Mouse (Mus musculus) forebrain, embryonic 13.5 days (tissue): Measurements from ENCODE around the gene Trim30a. TPM values are rescaled to one million over a fixed set of nuclear protein-coding genes. Genes with fewer than 3 reads are reported as not detected.

Source experiments
- ATAC-seq: fragments of 200-750 bp; cut with Nextera tagmentation; 2 replicates; pipeline ENCODE4 v1.8.0; 2017
- H3K27ac ChIP-seq: fragments of 300-500 bp; sonication (generic); 2 replicates; pipeline ENCODE4 v1.5.1; 2015; ENCODE audit warnings: inconsistent platforms, mild to moderate bottlenecking, moderate library complexity
- H3K27me3 ChIP-seq: fragments of 300-500 bp; sonication (generic); 2 replicates; pipeline ENCODE4 v1.6.1; 2015; ENCODE audit warnings: mild to moderate bottlenecking, inconsistent platforms
- H3K36me3 ChIP-seq: fragments of 300-500 bp; sonication (generic); 2 replicates; pipeline ENCODE4 v1.6.1; 2015; ENCODE audit warnings: mild to moderate bottlenecking, inconsistent platforms; ENCODE audit not compliant: poor library complexity, severe bottlenecking
- H3K4me1 ChIP-seq: fragments of 300-500 bp; sonication (generic); 2 replicates; pipeline ENCODE4 v1.6.1; 2015; ENCODE audit warnings: inconsistent platforms
- H3K4me2 ChIP-seq: fragments of 300-500 bp; sonication (generic); 2 replicates; pipeline ENCODE4 v1.6.1; 2015; ENCODE audit warnings: inconsistent platforms, mild to moderate bottlenecking, moderate library complexity
- H3K4me3 ChIP-seq: fragments of 300-500 bp; sonication (generic); 2 replicates; pipeline ENCODE4 v1.5.1; 2015; ENCODE audit warnings: mild to moderate bottlenecking, inconsistent platforms
- H3K9ac ChIP-seq: fragments of 300-500 bp; sonication (generic); 2 replicates; pipeline ENCODE4 v1.6.1; 2015; ENCODE audit warnings: mild to moderate bottlenecking, inconsistent platforms
- H3K9me3 ChIP-seq: fragments of 300-500 bp; sonication (generic); replicated peaks from 2 replicates; pipeline ENCODE4 v1.6.1; 2016; ENCODE audit warnings: inconsistent platforms
- polyA plus RNA-seq: library from polyadenylated mRNA; unstranded; fragments of >200 nt; fragmentation: Nextera tagmentation; extraction: Ambion mirVana; gene quantifications from 2 replicates; pipeline ENCODE4 v1.2.1, GENCODE M21; 2015

Gene Trim30a
- polyA plus RNA-seq, 1 experiment from 2014 or later: 0.45 TPM

- Histone ChIP-seq H3K27me3 (no peaks in the 10 kb centered on the region), H3K4me1 (no peaks in the 10 kb centered on the region), H3K27ac (no peak overlapping the region), H3K4me3 (no peak overlapping the region), H3K36me3 (no peaks in the 10 kb centered on the region), H3K9ac (no peak overlapping the region), H3K9me3 (no peaks in the 10 kb centered on the region), H3K4me2 (no peak overlapping the region)
- no peak for ATAC-seq
Measured at GRCm38 (mm10) chr7:104366339-104366738, 98.7 kb downstream of the Trim30a start.

Other genes starting within 250 kb of the Trim30a start
- gene Trim6, start 246.4 kb downstream of the Trim30a start, polyA plus RNA-seq: 0.30 and 0.33 TPM in 2 replicates
- 0.42 and 0.43 TPM in 2 replicates for gene Trim34a, start 220.7 kb downstream of the Trim30a start, polyA plus RNA-seq
- gene Trim5, start 177.1 kb downstream of the Trim30a start, polyA plus RNA-seq: 0.17 TPM in 1 of 2 replicates, not detected in the other
- gene Trim12a, start 149.7 kb downstream of the Trim30a start, polyA plus RNA-seq: 1.1 and 1.2 TPM in 2 replicates
- not detected in 2 replicates for gene Trim34b, start 135.7 kb downstream of the Trim30a start, polyA plus RNA-seq
- gene Trim12c, start 111.8 kb downstream of the Trim30a start, polyA plus RNA-seq: 0.71 and 0.77 TPM in 2 replicates
- not detected in 2 replicates for gene Trim30b, start 95.3 kb downstream of the Trim30a start, polyA plus RNA-seq
- gene Trim30c, start 64.4 kb downstream of the Trim30a start, polyA plus RNA-seq: not detected in 2 replicates
- 0.09 TPM in 1 of 2 replicates, not detected in the other for gene Trim30d, start 42.7 kb upstream of the Trim30a start, polyA plus RNA-seq
- gene Olfr651, start 84.9 kb upstream of the Trim30a start, polyA plus RNA-seq: not detected in 2 replicates
- 0.03 TPM in 1 of 2 replicates, not detected in the other for gene Olfr652, start 95.7 kb upstream of the Trim30a start, polyA plus RNA-seq
- not detected in 2 replicates for gene Olfr653, start 112.1 kb upstream of the Trim30a start, polyA plus RNA-seq
- gene Olfr654, start 121.8 kb upstream of the Trim30a start, polyA plus RNA-seq: not detected in 2 replicates
- gene Olfr655, start 136.6 kb upstream of the Trim30a start, polyA plus RNA-seq: not detected in 2 replicates
- gene Olfr656, start 148.8 kb upstream of the Trim30a start, polyA plus RNA-seq: not detected in 2 replicates
- not detected in 2 replicates for gene Olfr657, start 159.6 kb upstream of the Trim30a start, polyA plus RNA-seq
- gene Olfr658, start 182.1 kb upstream of the Trim30a start, polyA plus RNA-seq: 0.06 and 0.10 TPM in 2 replicates
- gene Olfr659, start 201.6 kb upstream of the Trim30a start, polyA plus RNA-seq: not detected in 2 replicates
- gene Olfr661, start 221.3 kb upstream of the Trim30a start, polyA plus RNA-seq: not detected in 2 replicates